Mouse (Mus musculus) bone marrow macrophage, adult 2 months (primary cell): ENCODE measurements around the gene Ccn1. TPM values are rescaled to one million over a fixed set of nuclear protein-coding genes. Genes with fewer than 3 reads are reported as not detected.

Experiments
- H3K27ac ChIP-seq: 2 replicates; pipeline ENCODE4 v1.5.1; 2012; ENCODE audit warnings: low read depth, low read length; ENCODE audit not compliant: insufficient read depth
- H3K4me1 ChIP-seq: 2 replicates; pipeline ENCODE4 v1.6.1; 2012; ENCODE audit warnings: low read length; ENCODE audit not compliant: control insufficient read depth, insufficient read depth
- H3K4me3 ChIP-seq: 2 replicates; pipeline ENCODE4 v1.5.1; 2012; ENCODE audit warnings: mild to moderate bottlenecking, low read length, moderate library complexity; ENCODE audit not compliant: insufficient read depth
- CTCF ChIP-seq: IDR thresholded peaks from 2 replicates; pipeline ENCODE4 v1.5.1; 2012; ENCODE audit warnings: low read depth, mild to moderate bottlenecking, low read length, moderate library complexity
- POLR2A ChIP-seq: IDR thresholded peaks from 2 replicates; pipeline ENCODE4 v1.6.1; 2012; ENCODE audit warnings: mild to moderate bottlenecking, low read depth, low read length, borderline replicate concordance
- polyA plus RNA-seq: library from polyadenylated mRNA; stranded (reverse); fragments of >200 nt; gene quantifications from 2 replicates; pipeline ENCODE4 v1.2.4, GENCODE M21; 2012; ENCODE audit not compliant: missing spikeins, insufficient read depth, insufficient read length

The Ccn1 gene
- polyA plus RNA-seq, 1 experiment, result 4.1 TPM

- Histone ChIP-seq H3K4me3 (no peak overlapping the region), H3K27ac (no peak overlapping the region), H3K4me1 (no peaks in the 10 kb centered on the region)
- TF ChIP-seq POLR2A (no peak), CTCF (no peak)
These were observed 25.0 kb downstream of the Ccn1 start for GRCm38 (mm10) chr3:145624786-145625185.

- H3K27ac ChIP-seq, result no peak overlapping the region
- no peaks in the 10 kb centered on the region for H3K4me1 ChIP-seq
- no peak overlapping the region for H3K4me3 ChIP-seq
- TF ChIP-seq CTCF (no peak), POLR2A (no peak)
These were observed 26.7 kb downstream of the Ccn1 start for GRCm38 (mm10) chr3:145623047-145623446.

DNA sequence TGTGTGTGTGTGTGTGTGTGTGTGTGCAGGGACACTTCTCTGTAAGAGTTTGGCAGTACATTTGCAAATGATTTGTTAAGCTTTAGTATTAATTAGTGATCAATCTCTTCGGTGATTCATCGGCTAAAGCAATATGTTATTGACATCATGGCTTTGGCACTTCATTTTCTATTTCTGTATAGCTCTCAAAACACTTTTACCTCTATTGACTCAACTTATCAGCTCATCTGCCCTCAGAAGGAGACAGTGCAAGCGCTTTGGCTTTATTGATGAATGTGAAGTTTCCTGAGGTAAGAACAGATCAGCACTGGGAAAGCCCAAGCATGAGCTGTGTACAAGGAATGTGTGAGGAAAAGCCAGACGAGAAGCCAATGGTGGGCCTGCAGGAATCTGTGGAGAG is 28.6 kb downstream of the Ccn1 start:
- Histone ChIP-seq H3K4me1 (no peaks in the 10 kb centered on the region), H3K4me3 (no peak overlapping the region), H3K27ac (no peak overlapping the region)
- TF ChIP-seq POLR2A, result no peak
- TF ChIP-seq CTCF, result no peak

- Histone ChIP-seq H3K4me1 (0 out of 2 replicates have a peak, but pooled peaks cover 3% of the 10 kb centered on the region), H3K4me3 (no peak overlapping the region), H3K27ac (no peak overlapping the region)
- TF ChIP-seq POLR2A (no peak), CTCF (no peak)
These were observed 30.0 kb downstream of the Ccn1 start for GRCm38 (mm10) chr3:145619621-145620365.

DNA sequence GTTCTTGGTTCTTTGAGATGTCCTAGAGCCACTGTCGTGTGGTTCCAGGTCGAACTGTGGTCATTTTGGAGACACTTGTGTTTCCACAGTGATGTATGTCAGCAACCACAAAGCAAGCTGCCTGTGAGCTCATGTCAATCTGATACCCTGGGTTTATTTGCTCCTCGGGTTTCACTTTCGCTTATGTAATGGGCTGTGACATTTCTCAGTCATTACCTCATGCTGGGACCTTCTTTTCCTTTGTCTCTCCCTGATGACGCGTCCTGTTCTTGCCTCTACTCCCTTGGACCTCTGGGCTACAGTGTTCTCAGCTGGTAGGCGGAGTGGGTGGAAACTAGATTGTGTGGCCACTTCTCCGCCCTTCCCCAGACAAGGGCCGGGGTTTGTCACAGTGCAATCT is 31.5 kb downstream of the Ccn1 start:
- Histone ChIP-seq H3K4me3 (no peak overlapping the region), H3K4me1 (peaks cover 6% of the 10 kb centered on the region), H3K27ac (no peak overlapping the region)
- no peak for TF ChIP-seq CTCF
- TF ChIP-seq POLR2A, result no peak

DNA sequence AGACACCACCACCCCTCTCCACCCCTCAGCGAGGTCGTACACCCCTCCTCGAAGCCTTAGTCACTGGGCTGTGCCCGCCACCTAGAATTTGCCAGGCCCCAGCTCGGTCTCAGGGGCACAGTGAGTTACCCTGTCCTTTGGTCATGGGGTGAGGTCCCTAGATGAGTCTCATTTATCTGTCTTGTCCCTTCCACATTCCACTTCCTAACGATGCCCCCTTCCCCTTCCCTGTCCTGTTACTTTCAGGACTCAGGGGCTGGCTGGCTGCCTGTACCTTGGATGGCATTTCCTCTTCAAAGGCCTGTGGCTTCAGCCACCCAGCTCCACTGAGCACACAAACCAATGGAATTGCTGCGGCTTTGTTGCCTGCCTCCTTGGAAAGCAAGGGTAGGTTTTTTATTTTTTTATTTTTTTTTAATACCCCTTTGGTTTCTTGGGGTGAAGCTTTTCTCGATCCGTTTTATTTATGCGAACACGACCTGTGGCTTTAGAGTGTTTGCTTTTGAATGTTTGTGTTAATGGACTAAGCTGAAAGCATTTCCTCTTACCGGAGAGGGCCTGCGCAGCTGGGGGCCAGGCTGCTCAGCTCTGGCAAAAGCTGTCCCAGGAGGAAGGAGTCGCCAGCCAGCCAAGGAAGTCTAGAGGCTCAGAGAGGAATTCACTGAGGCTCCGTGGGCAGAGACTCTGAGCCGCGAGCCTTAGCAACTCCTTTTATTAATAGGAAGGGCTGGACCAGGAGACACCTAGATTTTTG is 35.2 kb downstream of the Ccn1 start:
- Histone ChIP-seq H3K4me3 (no peak overlapping the region), H3K4me1 (peaks cover 6% of the 10 kb centered on the region), H3K27ac (no peak overlapping the region)
- no peak for TF ChIP-seq CTCF

- no peak overlapping the region for H3K27ac ChIP-seq
- TF ChIP-seq POLR2A (no peak), CTCF (no peak)
- peaks cover 6% of the 10 kb centered on the region for H3K4me1 ChIP-seq
- no peak overlapping the region for H3K4me3 ChIP-seq
These were observed 36.5 kb downstream of the Ccn1 start for GRCm38 (mm10) chr3:145613234-145613633.

DNA sequence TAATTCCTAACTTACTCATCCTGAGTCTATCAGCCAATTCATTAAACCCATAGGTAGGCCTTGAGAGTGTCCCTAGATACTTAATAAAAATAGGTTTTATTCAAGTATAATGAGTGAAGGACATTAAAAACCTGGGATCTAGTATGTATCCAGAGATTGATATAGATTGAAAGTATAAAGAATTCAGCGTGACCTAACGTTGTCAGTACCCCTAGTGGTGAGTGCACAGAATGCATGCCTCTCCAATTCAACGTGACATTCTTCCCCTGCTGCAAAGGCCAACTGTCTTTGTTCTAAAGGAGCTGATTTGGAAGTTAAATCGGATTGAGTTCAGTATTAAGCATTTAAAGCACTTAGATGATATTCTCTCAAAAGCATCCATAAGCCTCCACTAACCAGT is 37.1 kb downstream of the Ccn1 start:
- Histone ChIP-seq H3K4me1 (peaks cover 8% of the 10 kb centered on the region), H3K27ac (no peak overlapping the region), H3K4me3 (no peak overlapping the region)
- TF ChIP-seq CTCF, result no peak
- no peak for TF ChIP-seq POLR2A

DNA sequence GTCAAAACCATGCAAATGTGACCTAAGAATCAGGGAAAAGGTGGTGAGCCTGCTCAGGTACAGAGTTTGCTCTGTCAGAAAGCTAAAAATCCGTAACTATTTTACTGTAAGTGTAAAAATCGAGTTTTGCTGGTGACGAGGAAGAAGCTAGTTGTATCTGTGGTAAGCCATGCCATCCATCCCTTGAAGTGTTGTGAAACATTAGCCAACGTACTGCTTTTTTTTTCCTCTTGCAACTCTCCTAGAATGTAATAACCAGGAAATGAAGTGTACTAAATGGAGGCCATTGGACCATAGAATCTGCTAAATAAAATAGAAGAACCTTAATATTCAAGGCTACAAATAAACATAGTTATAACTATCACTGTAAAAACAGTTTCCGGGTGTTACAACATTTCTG is 41.5 kb downstream of the Ccn1 start:
- no peak overlapping the region for H3K27ac ChIP-seq
- 0 out of 2 replicates have a peak, but pooled peaks cover 3% of the 10 kb centered on the region for H3K4me1 ChIP-seq
- TF ChIP-seq POLR2A (no peak), CTCF (no peak)
- no peak overlapping the region for H3K4me3 ChIP-seq

DNA sequence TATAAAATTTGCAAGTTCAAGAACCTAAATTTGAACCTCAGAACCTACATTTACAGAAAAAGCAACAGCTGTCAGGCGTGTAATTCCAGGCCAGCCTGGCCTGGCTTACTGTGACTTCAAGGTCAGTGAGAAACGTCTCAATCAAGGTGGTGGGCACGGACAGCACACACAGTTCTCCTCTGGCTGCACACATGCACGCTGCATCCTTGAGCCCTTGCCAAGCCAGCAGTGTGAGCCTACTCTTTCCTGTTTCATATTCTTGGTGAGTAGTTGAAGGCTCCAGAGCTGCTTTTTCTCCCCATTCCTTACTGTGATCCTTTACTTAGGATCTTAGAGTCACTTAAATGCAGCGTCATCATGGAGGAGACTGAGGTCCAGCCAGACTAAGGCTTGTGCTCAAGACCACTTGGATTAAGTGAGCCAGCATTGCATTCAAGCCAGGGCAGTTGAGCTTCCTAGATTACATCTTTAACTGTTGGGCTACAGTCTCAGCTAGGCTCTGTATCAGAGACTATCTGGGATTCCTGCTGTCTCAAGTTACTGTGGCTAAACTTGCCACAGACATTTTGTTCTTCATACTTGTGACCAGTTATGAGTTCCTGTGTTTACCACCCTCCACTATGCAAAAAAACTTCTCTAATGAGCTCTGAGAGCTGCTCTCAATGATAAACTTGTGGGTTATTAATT is 44.2 kb downstream of the Ccn1 start:
- H3K27ac ChIP-seq, result no peak overlapping the region
- no peak for TF ChIP-seq CTCF
- no peak for TF ChIP-seq POLR2A
- no peak overlapping the region for H3K4me3 ChIP-seq
- 0 out of 2 replicates have a peak, but pooled peaks cover 3% of the 10 kb centered on the region for H3K4me1 ChIP-seq
